Mouse (Mus musculus) MN1 (cell line): Measurements from ENCODE around the gene Dnajb2.
A peak's percentile ranks its signal among the peaks of the same experiment; 100 is the strongest.

Experiments
- DNase-seq: peaks from one replicate; pipeline ENCODE4 v3.0.0-alpha.2; 2016; ENCODE audit warnings: low spot score

The Dnajb2 gene

GRCm38 (mm10) chr1:75236117-75237050, at the start of gene Dnajb2:
Gene Dnajb2, plus strand, starts transcription at chr1:75236406.
- peak; percentile 88 for DNase-seq

GRCm38 (mm10) chr1:75187126-75187525, 49.1 kb upstream of the Dnajb2 start:
- no peak for DNase-seq

GRCm38 (mm10) chr1:75187914-75188483, 48.2 kb upstream of the Dnajb2 start:
- DNase-seq = no peak

- DNase-seq = no peak
These were observed 45.6 kb upstream of the Dnajb2 start for GRCm38 (mm10) chr1:75190577-75190976.

GRCm38 (mm10) chr1:75191258-75191621, 45.0 kb upstream of the Dnajb2 start:
- no peak for DNase-seq

- DNase-seq = peak; percentile 97
These were observed 44.4 kb upstream of the Dnajb2 start, which contains the start of the genes Ankzf1 and Atg9a for GRCm38 (mm10) chr1:75191622-75192402. Gene Ankzf1, plus strand, starts transcription at chr1:75192151. Gene Atg9a, minus strand, starts transcription at chr1:75192196.

GRCm38 (mm10) chr1:75192452-75192851, 43.8 kb upstream of the Dnajb2 start:
- DNase-seq = peak; percentile 46

GRCm38 (mm10) chr1:75201236-75201635, 35.0 kb upstream of the Dnajb2 start:
- no peak for DNase-seq

- no peak for DNase-seq
These were observed 27.1 kb upstream of the Dnajb2 start for GRCm38 (mm10) chr1:75208967-75209678.

GRCm38 (mm10) chr1:75210136-75211087, 25.8 kb upstream of the Dnajb2 start, which contains the start of the genes Glb1l and Stk16:
Gene Glb1l, minus strand, starts transcription at chr1:75210813.
Gene Stk16, plus strand, starts transcription at chr1:75210838.
- peak; percentile 91 for DNase-seq

GRCm38 (mm10) chr1:75211141-75211708, 25.0 kb upstream of the Dnajb2 start:
- no peak for DNase-seq

- DNase-seq = no peak
These were observed 23.7 kb upstream of the Dnajb2 start for GRCm38 (mm10) chr1:75212542-75212941.

- DNase-seq = no peak
These were observed 23.1 kb upstream of the Dnajb2 start for GRCm38 (mm10) chr1:75213096-75213495.

GRCm38 (mm10) chr1:75214442-75214841, 21.8 kb upstream of the Dnajb2 start:
- DNase-seq = no peak

- no peak for DNase-seq
These were observed 21.3 kb upstream of the Dnajb2 start for GRCm38 (mm10) chr1:75214886-75215285.

GRCm38 (mm10) chr1:75215785-75216184, 20.4 kb upstream of the Dnajb2 start:
- DNase-seq = no peak

- no peak for DNase-seq
These were observed 19.2 kb upstream of the Dnajb2 start for GRCm38 (mm10) chr1:75216797-75217585.

GRCm38 (mm10) chr1:75217893-75218226, 18.3 kb upstream of the Dnajb2 start:
- no peak for DNase-seq

GRCm38 (mm10) chr1:75218227-75219001, 17.8 kb upstream of the Dnajb2 start:
- no peak for DNase-seq
